Mouse (Mus musculus): ENCODE measurements around the gene Abtb2.

- no peak for TF ChIP-seq MAX (IDR thresholded peaks at IDR 0.05; ENCODE audit: low read length)
- TF ChIP-seq KAT2A (conservative IDR thresholded peaks at IDR 0.05; ENCODE audit: low read depth, low read length): no peak
- no peak for TF ChIP-seq CHD1 (IDR thresholded peaks at IDR 0.05; ENCODE audit: low read depth, low read length)
- no peak for TF ChIP-seq GATA1 (IDR thresholded peaks at IDR 0.05; ENCODE audit: low read depth, low read length)
- TF ChIP-seq CTCF (IDR thresholded peaks at IDR 0.05 in 2 of 3, conservative IDR thresholded peaks at IDR 0.05 in 1 of 3; ENCODE audit: control insufficient read depth in 1 of 3, insufficient read depth in 1 of 3, low read depth in 2 of 3, low read length in 3 of 3, poor library complexity in 1 of 3, severe bottlenecking in 1 of 3): no peak
- no peak for TF ChIP-seq EP300 (IDR thresholded peaks at IDR 0.05; ENCODE audit: low read depth in 1 of 2, low read length in 2 of 2)
- no peak for TF ChIP-seq POLR2A (IDR thresholded peaks at IDR 0.05; ENCODE audit: control insufficient read depth in 1 of 2, insufficient read depth in 1 of 2, low read depth in 1 of 2, low read length in 2 of 2, poor library complexity in 1 of 2)
- no peak for TF ChIP-seq ZNF384 (IDR thresholded peaks at IDR 0.05; ENCODE audit: low read depth, low read length)
- TF ChIP-seq RAD21 (IDR thresholded peaks at IDR 0.05; ENCODE audit: low read depth, low read length): no peak
- no peak for TF ChIP-seq CHD2 (IDR thresholded peaks at IDR 0.05; ENCODE audit: low read length)
Measured at GRCm38 (mm10) chr2:103719292-103719646, 153.2 kb downstream of the Abtb2 start.

All from MEL (cell line).